Mouse (Mus musculus): ENCODE data around the gene Dtx1. TPM values are rescaled to one million over a fixed set of nuclear protein-coding genes. Genes with fewer than 3 reads are reported as not detected.

The Dtx1 gene
- total and polyA plus RNA-seq, 3 experiments = 0.12 to 0.63 TPM; not detected in 1

- H3K9me3 ChIP-seq (replicated peaks; ENCODE audit: insufficient read depth, low read length) = no peaks in the 10 kb centered on the region
- DNase-seq (ENCODE audit: low read depth, low spot score) = no peak
- H3K4me3 ChIP-seq (ENCODE audit: control insufficient read depth in 1 of 2, insufficient read depth in 1 of 2, low read depth in 2 of 2, low read length in 2 of 2) = no peak overlapping the region
- H3K36me3 ChIP-seq (ENCODE audit: control insufficient read depth in 1 of 2, insufficient read depth in 2 of 2, low read length in 2 of 2) = peaks cover 0 to 5% of the 10 kb centered on the region in 2 experiments; a peak in 1 of 4 replicates
- no peak overlapping the region for H3K27ac ChIP-seq (ENCODE audit: control insufficient read depth, low read depth, low read length)
- TF ChIP-seq MEF2A (IDR thresholded peaks at IDR 0.05; ENCODE audit: extremely low read depth, insufficient replicate concordance, low read depth, low read length, poor library complexity, severe bottlenecking) (no peak), BHLHE40 (IDR thresholded peaks at IDR 0.05; ENCODE audit: borderline replicate concordance, low read depth, low read length) (no peak), ZMIZ1 (IDR thresholded peaks at IDR 0.05; ENCODE audit: low read depth, low read length) (no peak), HCFC1 (IDR thresholded peaks at IDR 0.05; ENCODE audit: low read depth, low read length) (no peak), TBP (IDR thresholded peaks at IDR 0.05; ENCODE audit: low read depth, low read length) (no peak), NELFE (IDR thresholded peaks at IDR 0.05; ENCODE audit: low read depth, low read length) (no peak), TAL1 (IDR thresholded peaks at IDR 0.05; ENCODE audit: low read length) (no peak), ETS1 (IDR thresholded peaks at IDR 0.05; ENCODE audit: low read depth, low read length) (no peak), USF1 (IDR thresholded peaks at IDR 0.05; ENCODE audit: low read depth, low read length) (no peak), USF2 (IDR thresholded peaks at IDR 0.05; ENCODE audit: borderline replicate concordance in 1 of 2, insufficient read depth in 1 of 2, low read depth in 1 of 2, low read length in 2 of 2) (no peak), SMC3 (IDR thresholded peaks at IDR 0.05; ENCODE audit: low read depth, low read length) (no peak), UBTF (IDR thresholded peaks at IDR 0.05; ENCODE audit: borderline replicate concordance, insufficient read depth, low read depth, low read length) (no peak), SIN3A (IDR thresholded peaks at IDR 0.05; ENCODE audit: low read length) (no peak), RCOR1 (IDR thresholded peaks at IDR 0.05; ENCODE audit: low read depth, low read length) (no peak), ZKSCAN1 (IDR thresholded peaks at IDR 0.05; ENCODE audit: low read depth, low read length) (no peak)
- H3K4me1 ChIP-seq (ENCODE audit: control insufficient read depth in 1 of 2, insufficient read depth in 2 of 2, low read length in 2 of 2) = peaks cover 0 to 8% of the 10 kb centered on the region in 2 experiments; a peak in 3 of 4 replicates
- H3K27me3 ChIP-seq (ENCODE audit: control insufficient read depth in 1 of 2, insufficient read depth in 2 of 2, low read length in 2 of 2) = no peaks in the 10 kb centered on the region
- H3K79me2 ChIP-seq (ENCODE audit: control insufficient read depth, insufficient read depth, low read length, poor library complexity) = no peaks in the 10 kb centered on the region
- no peak overlapping the region for H3K9ac ChIP-seq (ENCODE audit: control insufficient read depth, low read depth, low read length, poor library complexity, severe bottlenecking)
Observed at GRCm38 (mm10) chr5:120652915-120653701, 58.6 kb downstream of the Dtx1 start.

GRCm38 (mm10) chr5:120651230-120651629 is 60.5 kb downstream of the Dtx1 start:
- H3K79me2 ChIP-seq (ENCODE audit: control insufficient read depth, insufficient read depth, low read length, poor library complexity) = no peaks in the 10 kb centered on the region
- peaks cover 0 to 13% of the 10 kb centered on the region in 2 experiments; a peak in 3 of 4 replicates for H3K4me1 ChIP-seq (ENCODE audit: control insufficient read depth in 1 of 2, insufficient read depth in 2 of 2, low read length in 2 of 2)
- H3K4me3 ChIP-seq (ENCODE audit: control insufficient read depth in 1 of 2, insufficient read depth in 1 of 2, low read depth in 2 of 2, low read length in 2 of 2) = no peak overlapping the region
- no peaks in the 10 kb centered on the region for H3K9me3 ChIP-seq (replicated peaks; ENCODE audit: insufficient read depth, low read length)
- TF ChIP-seq RCOR1 (IDR thresholded peaks at IDR 0.05; ENCODE audit: low read depth, low read length) (no peak), GABPA (IDR thresholded peaks at IDR 0.05; ENCODE audit: low read depth, low read length) (no peak), NRF1 (IDR thresholded peaks at IDR 0.05; ENCODE audit: insufficient read depth, low read depth, low read length, poor library complexity, severe bottlenecking) (no peak), ZMIZ1 (IDR thresholded peaks at IDR 0.05; ENCODE audit: low read depth, low read length) (no peak), GATA1 (IDR thresholded peaks at IDR 0.05; ENCODE audit: low read depth, low read length) (no peak), BHLHE40 (IDR thresholded peaks at IDR 0.05; ENCODE audit: borderline replicate concordance, low read depth, low read length) (no peak), ELF1 (IDR thresholded peaks at IDR 0.05; ENCODE audit: low read depth, low read length) (no peak), EP300 (IDR thresholded peaks at IDR 0.05; ENCODE audit: low read depth in 1 of 2, low read length in 2 of 2) (no peak), RAD21 (IDR thresholded peaks at IDR 0.05; ENCODE audit: low read depth, low read length) (no peak)
- peaks cover 0 to 7% of the 10 kb centered on the region in 2 experiments; a peak in 1 of 4 replicates for H3K36me3 ChIP-seq (ENCODE audit: control insufficient read depth in 1 of 2, insufficient read depth in 2 of 2, low read length in 2 of 2)
- no peak overlapping the region for H3K9ac ChIP-seq (ENCODE audit: control insufficient read depth, low read depth, low read length, poor library complexity, severe bottlenecking)
- H3K27me3 ChIP-seq (ENCODE audit: control insufficient read depth in 1 of 2, insufficient read depth in 2 of 2, low read length in 2 of 2) = no peaks in the 10 kb centered on the region
- H3K27ac ChIP-seq (ENCODE audit: control insufficient read depth, low read depth, low read length) = no peak overlapping the region
- no peak for DNase-seq (ENCODE audit: low read depth, low spot score)

All from MEL (cell line).